Mouse (Mus musculus) T-cell, adult 2 months (primary cell): Measurements from ENCODE around the gene Slc35d1.
"Not testable (repeated sequence)": the region's sequence is repeated elsewhere in the genome, so short reads cannot be mapped to it uniquely, and the experiment has no call there.

Experiments used
- DNase-seq: peaks from one replicate; pipeline ENCODE4 v3.0.0; 2022; ENCODE audit warnings: low spot score

The Slc35d1 gene

DNA sequence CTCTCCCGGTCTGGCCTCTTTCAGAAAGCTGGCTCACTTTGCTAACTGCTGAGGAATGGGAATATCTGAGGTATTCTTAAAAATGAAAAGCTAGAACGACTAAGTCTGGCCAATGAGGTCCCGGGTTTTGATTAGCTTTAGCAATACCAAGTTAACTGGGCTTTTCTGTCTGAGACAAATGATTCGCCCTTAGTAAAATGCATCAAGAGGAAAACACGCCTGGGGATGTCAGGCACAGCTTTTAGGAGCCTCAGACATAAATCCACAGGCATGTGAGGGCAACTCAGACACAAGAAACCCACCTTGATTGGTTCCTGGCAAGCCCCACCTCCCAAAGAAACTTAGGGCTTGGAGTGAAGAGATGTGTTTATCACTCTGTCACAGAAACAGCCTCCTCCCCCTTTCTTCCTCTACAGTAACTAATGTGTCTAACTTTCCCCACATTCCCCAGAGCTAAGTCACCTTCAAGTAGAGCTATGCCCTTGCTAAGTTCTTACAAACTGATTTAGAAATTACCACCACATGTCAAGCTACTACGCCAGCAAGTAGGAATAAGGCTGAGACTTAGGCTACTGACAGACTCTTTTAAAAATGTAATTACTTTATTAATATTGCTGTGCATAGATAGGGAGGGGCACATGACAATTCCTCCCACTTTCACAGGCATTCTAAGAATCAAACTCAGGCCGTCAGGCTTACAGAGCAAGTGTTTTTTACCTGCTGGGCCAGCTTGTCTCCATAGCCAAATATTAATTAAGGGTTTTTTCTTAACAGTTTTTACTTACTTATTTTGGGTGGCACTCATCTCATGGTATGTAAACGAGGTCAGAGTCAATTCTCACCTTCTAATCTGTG lies 26.0 kb downstream of the Slc35d1 start:
- DNase-seq, result no peak

GRCm38 (mm10) chr4:103180300-103180888 lies 34.6 kb downstream of the Slc35d1 start:
- no peak for DNase-seq

DNA sequence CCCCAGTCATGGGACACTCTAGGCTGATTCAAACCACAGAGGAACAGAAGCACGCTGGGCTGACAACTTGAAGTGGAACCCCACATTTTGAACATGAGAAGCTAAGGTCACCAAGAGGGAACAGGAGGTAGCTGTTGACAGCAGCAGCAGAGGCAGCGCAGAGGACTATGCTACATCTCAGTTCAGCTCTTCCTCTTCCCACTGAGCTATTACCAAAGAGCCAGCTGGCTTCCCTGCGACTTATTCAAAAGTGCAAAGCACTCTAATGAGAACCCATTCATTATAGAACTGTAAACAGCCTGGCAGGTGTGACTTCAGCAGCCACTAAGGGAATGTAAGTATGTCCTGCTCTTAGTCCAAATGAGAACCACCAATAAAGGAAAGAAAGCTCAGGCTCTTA lies 35.4 kb downstream of the Slc35d1 start:
- no peak for DNase-seq

GRCm38 (mm10) chr4:103178635-103179318 lies 36.2 kb downstream of the Slc35d1 start:
- DNase-seq, result no peak

GRCm38 (mm10) chr4:103177681-103178080 lies 37.3 kb downstream of the Slc35d1 start:
- no peak for DNase-seq

DNA sequence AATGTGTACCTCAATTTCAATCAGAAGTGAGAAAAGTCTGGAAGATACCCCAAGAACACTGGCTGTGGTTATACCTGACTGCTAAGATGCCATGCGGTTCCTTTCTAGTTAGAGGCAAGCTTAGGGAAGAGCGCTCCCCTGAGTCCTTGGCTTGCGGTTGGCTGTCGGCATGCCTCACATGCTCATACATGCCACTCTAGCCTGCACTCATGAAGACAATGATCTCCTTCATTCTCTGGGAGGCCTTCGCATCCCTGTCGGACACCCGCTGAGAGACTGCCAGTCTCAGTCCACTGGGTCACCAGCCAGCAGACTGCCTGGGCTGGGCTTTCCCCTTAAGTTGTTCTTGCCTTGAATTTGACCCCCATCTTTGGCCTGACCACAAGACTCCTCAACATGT lies 41.0 kb downstream of the Slc35d1 start:
- DNase-seq, result no peak

DNA sequence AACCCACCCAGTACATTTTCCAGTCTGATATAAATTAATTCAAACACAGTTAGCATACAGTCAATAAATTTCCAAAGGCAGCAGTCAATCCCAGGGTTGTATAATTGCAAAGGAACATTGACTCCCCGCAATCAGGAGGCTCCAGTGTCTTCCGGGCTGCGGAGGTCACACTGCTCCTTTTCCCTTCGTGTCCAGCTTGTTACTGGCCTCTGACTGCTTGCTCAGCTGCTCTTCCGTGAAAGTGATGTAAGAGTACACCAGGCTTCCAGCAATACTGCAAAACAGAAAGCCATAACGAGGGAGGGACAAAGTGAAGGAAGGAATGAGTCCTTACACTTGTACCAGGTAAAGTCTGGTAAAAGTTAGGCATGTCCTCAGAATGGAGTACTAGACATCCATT lies 41.5 kb downstream of the Slc35d1 start:
- no peak for DNase-seq

DNA sequence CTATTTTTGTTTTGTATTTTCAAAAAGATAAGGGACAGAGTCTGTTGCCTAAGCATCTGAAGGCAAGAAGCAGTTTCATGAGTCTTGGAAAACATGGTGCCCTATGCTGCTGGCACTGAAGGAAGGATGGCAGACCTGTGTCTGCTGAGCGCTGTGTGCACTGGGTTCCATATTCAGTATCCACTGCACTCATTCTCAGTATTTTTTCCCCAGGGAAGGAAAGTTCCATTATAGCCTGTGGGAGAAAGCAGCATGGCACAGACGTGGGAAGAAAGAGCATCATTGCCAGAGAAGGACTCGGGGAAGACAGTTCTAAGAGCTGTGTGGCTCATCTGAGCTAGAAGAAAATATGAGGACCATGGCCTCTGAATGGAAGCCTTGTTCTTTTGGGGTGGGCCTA lies 43.7 kb downstream of the Slc35d1 start:
- no peak for DNase-seq

DNA sequence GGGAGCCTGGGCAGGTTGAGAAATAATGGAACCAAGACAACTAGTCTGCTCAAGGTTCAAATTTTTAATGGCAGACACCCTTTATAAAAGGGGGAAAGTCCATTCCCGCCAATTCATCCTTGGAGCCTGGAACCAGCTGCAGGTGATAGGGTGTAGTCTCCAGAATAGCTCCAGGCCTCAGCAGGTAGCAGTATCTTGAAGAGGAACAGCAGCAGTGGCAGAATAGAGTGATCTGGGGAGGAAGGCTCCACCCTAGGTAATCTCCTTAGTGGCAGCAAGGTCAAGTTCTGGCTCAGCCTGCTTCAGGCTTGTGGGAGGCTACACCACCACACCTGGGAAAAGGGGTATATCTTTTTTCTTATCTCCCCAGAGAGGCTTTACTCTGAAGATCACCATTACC lies 48.8 kb downstream of the Slc35d1 start:
- not testable (repeated sequence) for DNase-seq

DNA sequence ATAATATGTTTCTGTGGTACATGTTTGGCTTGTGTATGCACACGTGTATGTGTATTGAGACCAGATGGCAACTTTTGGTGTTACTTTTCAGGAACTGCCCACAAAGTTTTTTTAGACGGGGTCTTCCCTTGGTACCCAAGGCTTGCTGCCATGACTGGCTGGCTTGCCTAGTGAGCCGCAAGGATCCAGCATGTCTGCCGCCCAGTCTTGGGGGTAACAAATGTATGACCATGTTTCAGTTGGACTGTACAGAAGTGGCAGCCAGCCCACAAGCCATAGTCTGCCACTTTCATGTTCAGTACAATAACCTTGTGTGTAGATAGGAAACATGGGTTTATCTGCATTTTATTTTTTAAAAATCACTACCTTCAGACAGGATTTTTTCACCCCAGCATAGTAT lies 56.2 kb downstream of the Slc35d1 start:
- no peak for DNase-seq

GRCm38 (mm10) chr4:103151946-103152345 lies 63.0 kb downstream of the Slc35d1 start:
- DNase-seq, result no peak

- peak; percentile 68 for DNase-seq
Measured at GRCm38 (mm10) chr4:103146339-103146738, 68.6 kb downstream of the Slc35d1 start.

DNA sequence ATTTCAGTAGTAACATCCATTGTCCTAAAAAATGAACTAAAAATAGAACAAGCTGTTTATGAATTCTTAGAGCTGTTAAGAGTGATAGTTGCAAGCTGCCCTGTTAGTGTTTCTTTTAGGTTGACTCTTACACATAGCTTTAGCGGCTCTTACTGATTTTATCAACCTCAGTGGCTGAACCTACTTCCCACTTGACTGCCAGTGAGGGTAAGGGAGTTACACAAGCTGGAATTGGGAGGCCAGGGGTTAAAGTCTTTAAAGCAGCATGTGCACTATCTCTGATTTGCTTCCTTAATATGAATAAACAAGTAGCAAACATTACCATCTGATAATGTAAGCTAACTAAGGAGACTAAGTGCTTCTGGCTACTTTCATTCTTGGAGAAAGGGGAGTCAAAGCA lies 78.0 kb downstream of the Slc35d1 start:
- DNase-seq, result no peak

GRCm38 (mm10) chr4:103126533-103126932 lies 88.4 kb downstream of the Slc35d1 start:
- DNase-seq, result no peak

DNA sequence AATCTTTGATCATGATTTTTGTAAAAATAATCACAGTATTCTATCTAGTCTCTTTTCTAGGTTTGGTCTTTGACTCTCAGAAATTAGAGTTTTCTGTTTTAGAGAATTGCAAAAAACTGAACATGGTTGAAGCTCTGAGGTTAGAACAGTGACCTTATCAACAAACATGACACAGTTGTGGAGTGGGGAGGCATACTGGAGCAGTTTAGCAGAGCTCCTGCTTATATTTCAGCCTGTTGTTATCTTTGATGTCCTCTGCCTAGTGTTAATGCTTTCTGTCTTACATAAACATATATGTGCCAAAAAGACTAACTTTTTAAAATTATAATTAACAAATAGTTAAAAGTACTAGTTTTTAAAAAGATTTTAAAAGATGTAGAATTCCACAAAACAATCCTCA lies 91.4 kb downstream of the Slc35d1 start:
- DNase-seq, result no peak

DNA sequence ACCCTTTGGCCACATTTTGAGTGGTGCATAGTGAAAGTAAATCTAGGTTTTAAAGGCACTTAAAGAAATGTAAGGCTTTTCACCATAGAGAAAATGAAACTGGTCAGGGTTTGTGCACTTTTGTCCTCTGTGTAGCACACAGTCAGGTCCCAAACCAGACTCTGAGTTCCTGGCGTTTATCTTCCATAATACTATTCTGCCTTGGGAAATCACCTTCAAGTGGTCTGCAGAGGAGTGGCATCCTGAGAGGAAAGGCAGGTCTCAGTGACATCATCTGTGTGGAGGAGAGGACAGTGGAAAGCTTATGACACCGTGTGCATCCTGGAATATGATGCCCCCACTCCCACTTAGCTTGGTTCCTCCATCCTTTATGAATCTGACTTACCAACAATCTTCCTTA lies 91.9 kb downstream of the Slc35d1 start:
- DNase-seq, result no peak

- peak; percentile 24 for DNase-seq
Measured at GRCm38 (mm10) chr4:103120874-103121389, 94.0 kb downstream of the Slc35d1 start.
